Mouse (Mus musculus): ENCODE measurements around the gene Pde3a.
A peak's percentile ranks its signal among the peaks of the same experiment; 100 is the strongest.

The Pde3a gene

DNA sequence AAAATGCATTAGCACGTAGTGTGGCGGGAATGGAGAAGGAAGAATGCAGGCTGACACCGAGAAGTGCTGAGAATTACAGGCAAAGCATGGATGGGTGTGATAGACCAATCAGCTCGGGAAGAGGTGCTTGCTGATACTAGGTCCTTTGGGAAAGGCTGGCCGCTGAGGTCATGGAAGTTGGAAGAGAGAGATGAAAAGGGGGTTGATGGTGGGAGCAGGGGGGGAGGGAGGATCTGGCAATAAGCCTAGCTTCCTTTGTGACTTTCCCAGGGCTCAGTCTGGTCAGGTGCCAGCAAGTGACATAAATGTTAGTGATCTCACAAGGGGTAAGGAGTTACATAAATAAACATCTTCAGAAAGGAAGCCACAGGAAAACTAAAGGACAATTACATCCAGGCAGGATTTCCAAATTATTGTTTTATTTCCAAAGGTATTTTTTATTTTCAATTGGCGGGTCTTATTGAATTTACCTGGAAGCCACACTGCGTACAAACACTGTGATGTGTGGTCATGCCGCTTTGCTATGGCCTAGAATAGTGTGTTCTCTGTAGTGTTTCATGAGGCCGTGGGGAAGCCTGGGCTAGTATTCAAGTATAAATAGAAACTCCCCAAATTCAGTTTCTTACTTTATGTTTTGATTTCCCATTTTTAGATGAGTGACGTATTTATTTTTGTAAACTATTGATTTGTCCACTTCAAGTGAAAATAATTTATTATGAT is 236.4 kb downstream of the Pde3a start:
- DNase-seq (ENCODE audit: extremely low read depth, low read depth, low spot score), result no peak

DNA sequence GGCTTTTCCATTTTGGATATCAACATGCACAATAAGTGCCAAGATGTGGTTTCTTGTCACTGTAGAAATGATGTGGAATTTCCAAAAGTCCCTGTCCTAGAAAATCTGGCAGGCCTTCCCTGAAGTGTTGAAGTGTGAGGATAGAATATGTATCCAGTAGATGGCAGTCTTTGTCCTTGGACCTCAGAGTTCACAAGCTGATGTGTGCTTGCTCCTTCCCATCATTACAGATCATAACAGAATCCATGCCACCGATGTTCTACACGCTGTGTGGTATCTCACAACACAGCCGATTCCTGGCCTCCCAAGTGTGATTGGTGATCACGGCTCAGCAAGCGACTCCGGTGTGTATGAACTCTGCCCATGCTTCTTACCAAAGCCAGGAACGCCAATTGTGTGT is 238.2 kb downstream of the Pde3a start:
- no peak for DNase-seq (ENCODE audit: extremely low read depth, low read depth, low spot score)

DNA sequence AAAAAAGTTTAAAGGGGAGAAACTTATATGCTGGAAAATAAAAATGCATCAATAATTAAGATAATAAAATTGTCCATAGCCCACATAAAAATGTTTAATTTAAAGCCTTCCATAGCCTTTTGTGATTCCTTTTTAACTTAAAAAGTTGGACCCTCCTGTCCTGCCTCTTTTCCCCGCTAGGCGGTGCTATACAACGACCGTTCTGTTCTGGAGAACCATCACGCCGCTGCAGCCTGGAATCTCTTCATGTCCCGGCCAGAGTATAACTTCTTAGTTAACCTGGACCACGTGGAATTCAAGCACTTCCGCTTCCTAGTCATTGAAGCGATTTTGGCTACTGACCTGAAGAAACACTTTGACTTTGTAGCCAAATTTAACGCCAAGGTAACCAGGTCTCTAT is 239.6 kb downstream of the Pde3a start:
- DNase-seq (ENCODE audit: extremely low read depth, low read depth, low spot score), result no peak

DNA sequence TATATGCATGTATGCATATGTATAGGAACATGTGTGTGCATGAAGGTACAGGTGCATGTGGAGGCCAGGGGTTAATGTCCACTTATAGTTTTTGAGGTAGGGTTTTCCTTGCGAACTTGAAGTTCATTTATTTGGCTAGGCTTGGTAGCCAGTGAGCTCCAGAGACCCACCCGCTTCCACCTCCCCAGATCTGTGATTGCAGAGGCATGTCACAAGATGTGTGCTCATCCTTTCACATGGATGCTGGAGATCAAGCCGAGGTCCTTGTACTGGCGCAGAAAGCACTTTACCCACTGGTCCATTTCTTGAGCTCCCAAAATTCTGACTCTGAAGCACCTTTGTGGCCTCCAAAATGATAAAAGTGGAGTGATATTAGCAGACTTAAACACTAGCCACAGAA is 245.8 kb downstream of the Pde3a start:
- no peak for DNase-seq (ENCODE audit: extremely low read depth, low read depth, low spot score)

DNA sequence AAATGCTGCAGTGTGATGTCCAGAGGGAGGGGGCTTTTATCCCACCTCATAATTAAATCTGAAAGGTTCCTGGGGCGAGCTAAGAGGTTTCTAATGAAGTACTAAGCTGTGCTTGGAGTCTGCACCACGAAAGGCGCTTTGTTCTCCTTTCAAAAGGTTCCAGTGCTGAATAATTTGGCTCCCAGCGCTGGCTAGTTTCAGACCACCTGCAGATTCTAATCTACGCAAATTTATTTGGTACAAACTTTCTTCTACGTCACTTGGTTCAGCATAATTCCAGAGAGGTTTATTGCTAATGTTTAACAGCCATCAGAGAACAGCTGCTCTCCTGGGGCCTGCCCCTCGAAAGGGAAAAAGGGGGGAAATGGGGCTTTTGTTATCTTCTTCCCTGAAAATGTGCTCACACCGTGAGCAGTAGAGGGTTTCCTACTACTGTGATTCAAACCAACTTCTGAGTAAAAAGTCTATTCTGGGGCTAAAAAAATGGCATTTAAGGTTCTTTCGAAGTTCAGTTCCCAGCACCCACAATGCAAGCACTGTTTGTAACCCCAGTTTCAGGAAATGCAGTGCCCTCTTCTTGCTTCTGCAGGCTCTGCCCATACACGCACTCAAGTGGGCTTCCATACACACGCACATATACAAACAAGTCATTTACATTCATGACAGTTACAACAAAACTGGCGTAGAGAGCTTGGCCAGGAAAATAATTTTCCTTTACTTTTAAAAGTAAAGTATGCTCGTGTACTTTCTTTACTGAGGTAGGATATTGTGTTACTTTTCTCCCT is 246.8 kb downstream of the Pde3a start:
- no peak for DNase-seq (ENCODE audit: extremely low read depth, low read depth, low spot score)

DNA sequence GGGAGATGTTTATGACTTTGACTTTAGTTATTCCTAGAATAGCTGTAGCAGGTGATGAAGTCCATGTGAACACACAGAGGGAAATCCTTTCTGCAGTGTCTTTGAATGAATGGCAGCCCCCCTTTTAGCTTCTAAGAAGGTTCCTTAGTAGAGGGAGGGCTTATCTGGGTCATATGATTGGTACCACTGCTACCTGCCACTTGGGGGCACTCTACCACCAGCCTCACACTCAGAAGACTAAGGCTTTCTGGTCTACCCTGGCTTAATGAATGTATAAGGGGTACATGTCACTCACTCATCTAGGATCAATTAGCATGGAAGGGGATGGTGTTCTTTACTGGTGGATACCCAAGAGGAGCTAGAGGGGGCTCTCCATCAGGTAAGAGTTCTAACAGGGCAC is 250.4 kb downstream of the Pde3a start:
- no peak for DNase-seq (ENCODE audit: extremely low read depth, low read depth, low spot score)

DNA sequence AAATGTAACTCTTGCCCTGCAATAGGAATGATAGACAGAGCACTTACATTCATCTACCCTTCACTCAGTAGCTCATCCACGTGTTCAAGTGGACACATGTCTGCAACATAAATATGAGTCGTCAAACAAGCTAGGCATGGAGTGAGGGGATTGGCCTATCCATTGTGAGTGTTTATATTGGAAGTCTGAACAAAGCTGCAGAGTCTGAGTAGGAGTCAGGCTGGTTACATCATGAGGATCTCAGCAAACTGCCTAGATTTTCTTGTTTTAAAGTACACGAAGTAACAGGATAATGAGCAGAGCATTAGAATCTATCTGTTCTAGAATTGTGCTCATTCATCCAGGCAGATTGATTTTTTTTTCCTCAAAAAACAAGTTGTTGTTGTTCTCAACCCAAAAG is 252.1 kb downstream of the Pde3a start:
- DNase-seq (ENCODE audit: extremely low read depth, low read depth, low spot score), result peak; percentile 30

DNA sequence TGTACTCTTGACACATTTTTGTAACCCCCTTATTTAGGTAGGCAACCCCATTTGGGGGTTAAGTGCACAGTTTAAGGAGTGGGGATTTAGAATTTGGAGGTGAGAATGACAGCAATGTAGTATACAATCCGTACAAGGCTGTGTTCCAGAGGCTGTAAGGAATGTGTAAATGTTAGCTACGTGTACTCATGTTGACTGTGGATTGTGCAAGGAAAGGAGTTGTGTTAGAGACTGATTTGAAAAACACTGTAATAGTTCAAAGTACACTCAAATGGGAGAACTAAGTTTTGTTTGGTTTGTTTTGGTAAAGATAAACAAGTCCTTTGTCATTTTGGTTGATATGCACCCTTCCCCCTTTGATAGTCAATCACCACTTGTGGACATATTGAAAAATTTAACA is 273.5 kb downstream of the Pde3a start:
- no peak for DNase-seq (ENCODE audit: extremely low read depth, low read depth, low spot score)

DNA sequence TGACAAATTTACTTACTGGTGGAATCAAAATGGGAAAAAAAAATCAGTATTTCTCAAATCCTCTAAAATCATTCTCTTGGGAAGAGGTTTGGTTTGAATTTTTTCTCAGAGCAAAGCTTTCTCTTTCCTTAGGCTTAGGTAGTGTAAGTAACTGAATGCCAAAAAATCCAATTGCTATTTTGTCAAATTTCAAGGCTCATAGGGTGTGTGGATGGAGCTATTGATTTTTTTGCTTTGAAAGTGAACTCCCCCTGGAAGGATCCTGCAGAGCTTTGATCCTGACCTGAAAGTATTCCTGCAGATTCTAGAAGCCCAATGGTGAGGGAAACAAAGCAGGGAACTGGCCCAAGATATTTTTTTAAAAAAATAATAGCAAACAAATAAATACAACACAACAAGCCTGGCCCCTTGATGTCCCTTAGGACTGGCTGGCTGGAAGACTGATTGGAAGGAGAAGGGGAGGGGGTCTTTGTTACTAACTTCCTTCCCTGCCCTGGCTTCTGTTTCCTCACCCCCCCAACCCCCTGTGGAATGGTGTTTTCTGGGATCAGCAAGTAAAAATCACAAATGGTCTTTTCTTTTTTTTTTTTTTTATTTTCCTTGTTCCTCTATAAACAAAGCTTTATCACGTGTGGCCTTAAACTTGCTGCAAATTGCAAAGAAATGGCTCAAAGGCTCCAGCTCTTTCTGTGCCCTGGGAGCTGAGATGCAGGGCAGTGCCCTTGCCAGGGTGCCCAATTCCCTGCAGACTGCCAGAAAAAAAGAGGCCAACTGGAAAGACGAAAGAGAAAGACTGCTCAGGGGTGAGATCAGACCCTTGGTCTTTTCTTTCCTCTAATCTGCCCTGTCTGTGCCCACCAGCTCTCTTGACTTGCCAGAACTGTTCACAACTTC is 274.9 kb downstream of the Pde3a start, which contains the start of gene Slco1c1:
Gene Slco1c1 (plus strand): TSS at position 622 of the 894 bp plus-strand sequence.
- no peak for DNase-seq (ENCODE audit: extremely low read depth, low read depth, low spot score)

DNA sequence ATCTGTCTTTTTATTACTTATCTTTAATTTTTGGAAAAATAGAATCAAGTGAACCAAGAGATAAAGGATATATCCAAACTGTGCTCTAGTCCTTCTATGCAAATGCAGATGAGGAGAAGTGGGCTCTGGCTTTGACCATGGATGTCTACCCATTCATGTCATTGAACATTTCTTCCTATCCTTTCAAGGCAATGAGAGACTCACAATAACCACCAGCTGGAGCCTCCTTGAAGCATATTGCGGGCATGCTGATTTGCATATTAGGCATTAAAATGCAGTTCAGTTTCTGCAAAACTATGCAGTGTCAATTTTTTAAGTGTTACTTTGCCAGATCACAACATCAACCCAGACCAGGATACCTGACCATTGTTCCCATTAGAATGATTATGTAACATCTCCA is 276.7 kb downstream of the Pde3a start:
- no peak for DNase-seq (ENCODE audit: extremely low read depth, low read depth, low spot score)

DNA sequence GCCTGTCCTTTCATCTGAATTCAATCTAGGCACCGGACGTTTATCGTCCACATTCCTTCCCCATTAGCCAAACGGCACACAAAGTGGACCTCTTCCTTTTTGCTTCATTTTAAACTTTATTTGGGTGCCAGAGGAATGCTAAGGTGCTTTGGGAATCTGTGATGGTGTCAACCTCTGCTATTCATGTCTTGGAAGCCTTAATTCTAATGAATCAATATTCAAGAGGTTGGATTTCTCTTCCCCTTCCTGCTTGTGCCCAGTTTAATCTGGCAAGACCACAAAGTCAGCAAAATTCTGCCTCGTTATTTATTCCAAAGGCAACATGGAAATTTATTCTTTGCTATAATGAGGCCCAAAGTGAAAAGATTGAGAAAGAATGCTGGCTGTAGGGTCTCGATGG is 281.8 kb downstream of the Pde3a start:
- no peak for DNase-seq (ENCODE audit: extremely low read depth, low read depth, low spot score)

DNA sequence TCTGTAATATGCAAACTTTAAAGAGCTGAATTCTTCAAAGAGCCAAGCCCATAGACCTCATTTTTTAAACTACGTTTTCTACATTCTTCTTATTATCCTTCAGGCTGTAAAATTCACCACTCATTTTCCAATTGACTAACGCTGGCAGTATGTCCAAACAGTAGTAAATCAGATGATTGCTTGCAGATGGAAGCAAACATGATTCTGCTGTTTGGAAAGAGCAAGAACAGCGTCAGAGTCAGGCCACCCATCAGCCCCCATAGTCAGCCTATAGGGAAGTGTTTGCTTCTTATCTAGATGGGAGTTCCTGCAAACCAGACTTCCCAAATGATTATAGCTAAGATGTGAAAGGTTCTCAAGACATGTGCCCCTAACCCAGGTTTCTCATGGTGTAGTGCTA is 288.2 kb downstream of the Pde3a start:
- DNase-seq (ENCODE audit: extremely low read depth, low read depth, low spot score), result no peak

DNA sequence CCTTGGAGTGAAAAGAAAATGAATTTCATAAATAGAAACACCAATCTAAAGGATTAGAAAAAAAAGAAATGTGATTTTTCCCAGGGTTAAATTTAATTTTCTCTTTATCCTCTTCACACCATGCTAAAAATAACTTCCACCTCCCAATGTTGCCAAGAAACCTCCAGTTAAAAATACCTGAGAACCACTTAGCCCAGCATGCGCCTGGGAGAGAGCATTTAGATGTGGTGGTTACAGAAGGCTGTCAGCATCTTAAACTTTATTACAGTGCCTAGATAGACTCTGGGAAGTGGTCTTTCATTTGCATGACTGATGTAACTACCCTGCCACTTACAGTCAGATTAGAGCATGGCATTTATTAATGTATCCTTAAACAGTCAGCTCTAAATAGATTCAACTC is 292.1 kb downstream of the Pde3a start:
- no peak for DNase-seq (ENCODE audit: extremely low read depth, low read depth, low spot score)

DNA sequence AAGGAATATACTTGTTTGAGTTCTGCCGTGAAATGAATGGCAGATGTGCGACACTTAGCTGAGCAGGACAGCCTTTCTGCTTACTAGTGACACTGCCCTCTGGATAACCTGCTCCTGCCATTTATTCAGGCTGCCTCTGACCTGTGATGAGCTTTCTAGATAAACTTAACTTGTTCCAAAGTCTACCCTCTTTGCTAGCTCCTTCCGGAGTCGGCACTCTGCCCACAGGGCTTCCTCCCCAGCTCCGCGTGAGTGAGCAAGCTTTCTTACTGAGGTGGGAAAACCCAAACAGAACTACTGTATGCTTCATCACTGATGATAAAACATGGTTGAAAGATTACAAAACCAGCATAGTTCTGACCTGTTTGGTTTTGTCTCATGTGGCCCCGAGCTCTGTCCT is 294.3 kb downstream of the Pde3a start:
- no peak for DNase-seq (ENCODE audit: extremely low read depth, low read depth, low spot score)

All from fat pad, adult 2 months (tissue).